Mouse (Mus musculus): ENCODE measurements around the gene Ncam1. TPM values are rescaled to one million over a fixed set of nuclear protein-coding genes. Genes with fewer than 3 reads are reported as not detected.

Ncam1 gene
- polyA plus RNA-seq, 1 experiment = 3.2 TPM

DNA sequence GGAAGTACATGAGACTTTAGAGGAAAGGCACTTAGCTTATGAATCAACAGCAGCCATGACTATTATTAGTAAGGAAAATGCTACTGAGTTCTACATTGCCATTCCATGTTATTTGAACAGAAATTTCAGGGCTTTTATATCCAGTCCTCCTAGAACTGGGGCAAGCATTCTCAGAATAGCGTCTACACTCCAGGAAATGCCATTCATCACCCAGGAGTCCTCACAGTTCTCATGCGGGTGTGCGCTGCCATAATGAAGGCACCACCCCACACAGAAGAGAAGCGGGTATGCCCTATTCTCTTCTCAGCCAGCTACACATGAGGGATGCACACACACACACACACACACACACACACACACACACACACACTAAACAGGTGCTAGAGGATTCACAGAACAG lies 43.5 kb downstream of the Ncam1 start:
- TF ChIP-seq POLR2A (IDR thresholded peaks at IDR 0.05; ENCODE audit: low read depth, low read length) = no peak
- no peak for TF ChIP-seq CTCF (conservative IDR thresholded peaks at IDR 0.05; ENCODE audit: insufficient read depth, insufficient read length, low read depth, low read length)
- Histone ChIP-seq H3K27ac (ENCODE audit: insufficient read depth, low read depth, low read length) (no peak overlapping the region), H3K4me3 (ENCODE audit: insufficient read depth, low read depth, low read length) (no peak overlapping the region), H3K27me3 (replicated peaks; ENCODE audit: control insufficient read depth, insufficient read depth, low read length) (no peaks in the 10 kb centered on the region), H3K4me1 (ENCODE audit: control insufficient read depth, insufficient read depth, low read length) (no peaks in the 10 kb centered on the region), H3K36me3 (ENCODE audit: control insufficient read depth, insufficient read depth, low read length) (no peaks in the 10 kb centered on the region)
- 70% methylated on average over 4 of the region's 4 CpGs for WGBS
- no peak for DNase-seq

DNA sequence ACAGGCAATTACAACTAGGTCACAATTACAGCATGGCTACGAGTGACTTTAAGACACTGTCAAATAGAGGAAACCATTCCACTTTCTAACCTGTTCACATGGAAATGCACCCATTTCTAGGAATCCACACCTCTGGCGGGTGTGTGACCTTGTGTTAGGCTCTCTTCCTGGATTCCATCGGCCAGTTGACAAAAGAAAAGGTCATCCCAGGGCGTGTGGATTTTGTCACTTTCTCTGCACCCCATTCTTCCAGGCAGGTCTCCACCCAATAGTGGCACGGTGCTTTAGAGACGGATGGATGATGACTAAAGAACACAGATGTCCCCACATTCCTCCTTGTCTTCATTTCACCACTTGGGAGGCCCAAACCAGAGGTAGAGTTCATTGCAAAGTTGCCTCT lies 47.3 kb downstream of the Ncam1 start:
- no peak overlapping the region for H3K27ac ChIP-seq (ENCODE audit: insufficient read depth, low read depth, low read length)
- no peak for DNase-seq
- 55% methylated on average over 6 of the region's 6 CpGs for WGBS
- H3K4me1 ChIP-seq (ENCODE audit: control insufficient read depth, insufficient read depth, low read length) = no peaks in the 10 kb centered on the region
- H3K27me3 ChIP-seq (replicated peaks; ENCODE audit: control insufficient read depth, insufficient read depth, low read length) = no peaks in the 10 kb centered on the region
- no peaks in the 10 kb centered on the region for H3K36me3 ChIP-seq (ENCODE audit: control insufficient read depth, insufficient read depth, low read length)
- no peak for TF ChIP-seq CTCF (conservative IDR thresholded peaks at IDR 0.05; ENCODE audit: insufficient read depth, insufficient read length, low read depth, low read length)
- no peak for TF ChIP-seq POLR2A (IDR thresholded peaks at IDR 0.05; ENCODE audit: low read depth, low read length)
- H3K4me3 ChIP-seq (ENCODE audit: insufficient read depth, low read depth, low read length) = no peak overlapping the region

DNA sequence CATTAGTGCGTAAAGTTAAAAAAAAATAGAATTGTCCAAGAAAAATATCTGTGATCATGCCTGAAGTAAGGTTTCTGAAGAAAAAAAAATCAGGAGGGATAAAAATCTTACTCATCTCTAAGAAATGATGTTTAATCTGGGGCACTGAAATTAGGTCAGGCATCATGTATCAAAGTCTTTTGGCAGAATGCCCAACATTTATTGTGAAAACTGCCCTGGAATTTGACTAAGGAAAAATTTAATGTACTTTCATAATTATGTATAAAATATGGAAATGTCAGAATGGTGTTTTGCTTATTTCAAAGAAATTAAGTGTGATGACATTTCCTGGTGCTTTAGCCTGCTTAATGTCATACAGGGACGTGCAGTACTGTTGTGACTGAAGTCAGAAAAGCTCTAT lies 52.5 kb downstream of the Ncam1 start:
- no peaks in the 10 kb centered on the region for H3K4me1 ChIP-seq (ENCODE audit: control insufficient read depth, insufficient read depth, low read length)
- no peak overlapping the region for H3K4me3 ChIP-seq (ENCODE audit: insufficient read depth, low read depth, low read length)
- no peak for DNase-seq
- no peak for TF ChIP-seq POLR2A (IDR thresholded peaks at IDR 0.05; ENCODE audit: low read depth, low read length)
- TF ChIP-seq CTCF (conservative IDR thresholded peaks at IDR 0.05; ENCODE audit: insufficient read depth, insufficient read length, low read depth, low read length) = no peak
- no peak overlapping the region for H3K27ac ChIP-seq (ENCODE audit: insufficient read depth, low read depth, low read length)
- H3K36me3 ChIP-seq (ENCODE audit: control insufficient read depth, insufficient read depth, low read length) = no peaks in the 10 kb centered on the region
- no peaks in the 10 kb centered on the region for H3K27me3 ChIP-seq (replicated peaks; ENCODE audit: control insufficient read depth, insufficient read depth, low read length)
- 71% methylated on average over 2 of the region's 2 CpGs for WGBS

DNA sequence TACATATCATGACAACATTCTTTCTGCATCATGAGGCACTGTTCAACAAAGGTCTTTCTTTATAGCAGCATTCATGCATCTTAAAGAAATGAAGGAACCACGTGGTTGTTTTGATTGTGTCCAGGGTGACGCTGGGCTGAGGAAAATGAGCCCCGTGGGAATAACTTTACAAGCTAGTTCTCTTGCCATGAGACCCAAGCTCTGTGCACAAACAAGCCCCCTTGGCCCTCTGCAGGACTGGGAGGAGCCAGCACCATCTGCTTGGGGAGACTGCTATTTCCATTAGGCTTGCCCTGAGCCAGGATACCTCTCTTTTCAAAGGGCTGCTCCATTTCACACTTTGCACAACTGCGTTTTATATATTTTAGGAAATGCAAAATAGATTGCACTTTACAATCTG lies 53.0 kb downstream of the Ncam1 start:
- TF ChIP-seq POLR2A (IDR thresholded peaks at IDR 0.05; ENCODE audit: low read depth, low read length) (no peak), CTCF (conservative IDR thresholded peaks at IDR 0.05; ENCODE audit: insufficient read depth, insufficient read length, low read depth, low read length) (no peak)
- Histone ChIP-seq H3K27ac (ENCODE audit: insufficient read depth, low read depth, low read length) (no peak overlapping the region), H3K27me3 (replicated peaks; ENCODE audit: control insufficient read depth, insufficient read depth, low read length) (no peaks in the 10 kb centered on the region), H3K4me1 (ENCODE audit: control insufficient read depth, insufficient read depth, low read length) (no peaks in the 10 kb centered on the region), H3K4me3 (ENCODE audit: insufficient read depth, low read depth, low read length) (no peak overlapping the region), H3K36me3 (ENCODE audit: control insufficient read depth, insufficient read depth, low read length) (no peaks in the 10 kb centered on the region)
- 22% methylated on average over 4 of the region's 4 CpGs for WGBS
- no peak for DNase-seq

DNA sequence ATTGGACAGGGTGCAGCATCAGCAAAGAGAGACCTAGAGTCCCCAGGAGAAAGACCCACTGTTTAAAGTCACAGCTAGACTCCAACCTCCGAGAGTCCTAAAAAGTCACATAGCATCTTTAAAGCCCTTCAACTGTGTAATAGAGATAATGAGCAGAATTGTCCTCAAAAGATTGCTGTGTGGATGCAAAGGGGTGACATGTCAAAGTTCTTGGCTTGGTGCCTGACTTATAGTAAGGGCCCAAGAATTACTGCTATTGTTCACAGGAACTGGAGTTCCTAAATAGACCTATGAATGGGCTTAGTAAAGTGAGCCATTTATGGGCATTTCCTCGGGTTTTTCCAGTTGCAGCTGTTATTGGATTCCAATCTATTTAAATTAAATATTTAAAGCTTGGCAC lies 54.4 kb downstream of the Ncam1 start:
- 65% methylated on average over 2 of the region's 2 CpGs for WGBS
- no peak overlapping the region for H3K4me3 ChIP-seq (ENCODE audit: insufficient read depth, low read depth, low read length)
- no peak for DNase-seq
- no peak overlapping the region for H3K27ac ChIP-seq (ENCODE audit: insufficient read depth, low read depth, low read length)
- TF ChIP-seq POLR2A (IDR thresholded peaks at IDR 0.05; ENCODE audit: low read depth, low read length) (no peak), CTCF (conservative IDR thresholded peaks at IDR 0.05; ENCODE audit: insufficient read depth, insufficient read length, low read depth, low read length) (no peak)
- H3K27me3 ChIP-seq (replicated peaks; ENCODE audit: control insufficient read depth, insufficient read depth, low read length) = no peaks in the 10 kb centered on the region
- no peaks in the 10 kb centered on the region for H3K4me1 ChIP-seq (ENCODE audit: control insufficient read depth, insufficient read depth, low read length)
- H3K36me3 ChIP-seq (ENCODE audit: control insufficient read depth, insufficient read depth, low read length) = no peaks in the 10 kb centered on the region

DNA sequence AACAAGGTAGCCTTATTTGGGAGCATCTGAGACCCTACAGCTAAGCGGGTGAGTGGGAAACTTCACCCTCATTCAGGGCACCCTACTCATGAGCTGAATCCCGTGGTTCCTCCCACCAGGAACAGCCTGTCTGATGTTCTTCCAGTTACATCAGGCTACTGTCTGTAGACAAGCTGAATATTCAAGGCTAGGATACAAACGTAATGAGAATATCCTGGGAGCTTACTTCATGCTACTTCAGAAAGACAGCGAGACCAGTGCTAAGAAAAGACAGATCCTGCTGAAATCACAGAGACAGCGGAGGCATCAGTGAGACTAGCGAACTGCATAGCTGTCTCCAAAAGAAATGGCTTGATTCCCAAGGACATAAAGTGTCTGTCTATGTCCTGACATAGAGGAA lies 58.8 kb downstream of the Ncam1 start:
- no peak overlapping the region for H3K4me3 ChIP-seq (ENCODE audit: insufficient read depth, low read depth, low read length)
- no peaks in the 10 kb centered on the region for H3K4me1 ChIP-seq (ENCODE audit: control insufficient read depth, insufficient read depth, low read length)
- TF ChIP-seq POLR2A (IDR thresholded peaks at IDR 0.05; ENCODE audit: low read depth, low read length) = no peak
- TF ChIP-seq CTCF (conservative IDR thresholded peaks at IDR 0.05; ENCODE audit: insufficient read depth, insufficient read length, low read depth, low read length) = no peak
- H3K27ac ChIP-seq (ENCODE audit: insufficient read depth, low read depth, low read length) = no peak overlapping the region
- H3K27me3 ChIP-seq (replicated peaks; ENCODE audit: control insufficient read depth, insufficient read depth, low read length) = no peaks in the 10 kb centered on the region
- H3K36me3 ChIP-seq (ENCODE audit: control insufficient read depth, insufficient read depth, low read length) = no peaks in the 10 kb centered on the region
- 80% methylated on average over 6 of the region's 6 CpGs for WGBS
- DNase-seq = no peak

DNA sequence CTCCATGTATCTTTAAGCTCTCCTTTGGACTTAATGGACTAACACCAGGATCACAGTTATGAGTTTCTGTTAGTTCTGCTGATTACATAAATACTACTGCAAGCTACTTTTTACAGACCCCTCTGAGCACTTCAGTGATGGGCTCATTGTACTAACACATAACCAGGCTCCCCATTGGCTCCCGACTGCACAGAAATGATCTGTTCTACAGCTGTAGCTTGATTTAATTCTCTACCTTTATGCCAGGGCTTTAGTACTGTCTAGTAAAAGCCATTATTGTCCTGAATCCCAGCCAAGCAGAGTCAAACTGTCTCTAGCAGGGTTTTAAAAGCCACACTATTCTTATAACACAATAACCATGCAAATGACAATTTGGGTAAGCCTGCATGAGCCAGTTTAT lies 60.2 kb downstream of the Ncam1 start:
- Histone ChIP-seq H3K36me3 (ENCODE audit: control insufficient read depth, insufficient read depth, low read length) (no peaks in the 10 kb centered on the region), H3K4me3 (ENCODE audit: insufficient read depth, low read depth, low read length) (no peak overlapping the region), H3K27ac (ENCODE audit: insufficient read depth, low read depth, low read length) (no peak overlapping the region), H3K4me1 (ENCODE audit: control insufficient read depth, insufficient read depth, low read length) (no peaks in the 10 kb centered on the region), H3K27me3 (replicated peaks; ENCODE audit: control insufficient read depth, insufficient read depth, low read length) (no peaks in the 10 kb centered on the region)
- 74% methylated on average over 1 of the region's 1 CpGs for WGBS
- TF ChIP-seq CTCF (conservative IDR thresholded peaks at IDR 0.05; ENCODE audit: insufficient read depth, insufficient read length, low read depth, low read length) = no peak
- DNase-seq = no peak

DNA sequence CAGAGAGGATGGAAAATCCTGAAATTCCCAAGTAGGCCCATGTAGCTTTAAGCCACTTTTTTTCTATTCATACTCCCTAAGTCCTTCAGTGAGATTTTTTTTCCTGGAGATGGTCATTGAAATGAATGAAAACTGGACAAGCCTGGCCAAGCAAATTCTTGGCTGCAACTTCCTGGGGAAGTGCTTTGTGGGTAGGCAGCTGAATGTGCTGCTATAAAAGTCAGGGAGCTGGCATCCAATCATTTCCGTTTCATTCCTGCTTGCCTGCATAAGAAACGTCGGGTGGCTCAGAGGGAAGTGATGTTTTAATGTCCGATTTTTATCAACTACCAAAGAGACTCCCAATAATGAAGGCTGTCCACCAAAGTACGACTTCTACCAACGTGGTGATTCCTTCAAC lies 61.6 kb downstream of the Ncam1 start:
- Histone ChIP-seq H3K27ac (ENCODE audit: insufficient read depth, low read depth, low read length) (no peak overlapping the region), H3K4me3 (ENCODE audit: insufficient read depth, low read depth, low read length) (no peak overlapping the region), H3K36me3 (ENCODE audit: control insufficient read depth, insufficient read depth, low read length) (no peaks in the 10 kb centered on the region), H3K4me1 (ENCODE audit: control insufficient read depth, insufficient read depth, low read length) (no peaks in the 10 kb centered on the region), H3K27me3 (replicated peaks; ENCODE audit: control insufficient read depth, insufficient read depth, low read length) (no peaks in the 10 kb centered on the region)
- no peak for DNase-seq
- WGBS = 67% methylated on average over 6 of the region's 6 CpGs
- TF ChIP-seq POLR2A (IDR thresholded peaks at IDR 0.05; ENCODE audit: low read depth, low read length) (no peak), CTCF (conservative IDR thresholded peaks at IDR 0.05; ENCODE audit: insufficient read depth, insufficient read length, low read depth, low read length) (no peak)
